Mouse (Mus musculus): ENCODE results near the gene I0C0044D17Rik. TPM values are rescaled to one million over a fixed set of nuclear protein-coding genes. Genes with fewer than 3 reads are reported as not detected.

The I0C0044D17Rik gene
- polyA plus RNA-seq, 1 experiment from 2014 or later: not detected

GRCm38 (mm10) chr4:98773785-98774184 lies 49.9 kb downstream of the I0C0044D17Rik start:
- 95% methylated on average over 5 of the region's 5 CpGs for WGBS
- H3K9ac ChIP-seq (ENCODE audit: low read length): no peak overlapping the region
- H3K27ac ChIP-seq (ENCODE audit: low read depth, low read length): no peak overlapping the region
- no peaks in the 10 kb centered on the region for H3K9me3 ChIP-seq (replicated peaks; ENCODE audit: control insufficient read depth, low read length)
- DNase-seq (ENCODE audit: low spot score) (no peak), ATAC-seq (no peak)
- no peak overlapping the region for H3K4me2 ChIP-seq (ENCODE audit: low read length)
- H3K4me3 ChIP-seq (ENCODE audit: low read depth, low read length): no peak overlapping the region
- 0 out of 2 replicates have a peak, but pooled peaks cover 2% of the 10 kb centered on the region for H3K4me1 ChIP-seq (ENCODE audit: control insufficient read depth, insufficient read depth, low read length)
- no peaks in the 10 kb centered on the region for H3K27me3 ChIP-seq (replicated peaks; ENCODE audit: control insufficient read depth, insufficient read depth, low read length)
- no peaks in the 10 kb centered on the region for H3K36me3 ChIP-seq (ENCODE audit: control insufficient read depth, insufficient read depth, low read length)

Other genes with a start within 250 kb of the I0C0044D17Rik start
- 0.14 TPM in 1 of 2 replicates, not detected in the other for gene L1td1, start 97.1 kb downstream of the I0C0044D17Rik start, polyA plus RNA-seq (2014; fragmentation: Nextera tagmentation; extraction: Ambion mirVana)
- 0.30 and 0.36 TPM in 2 replicates for gene Kank4, start 6.3 kb downstream of the I0C0044D17Rik start, polyA plus RNA-seq (2014; fragmentation: Nextera tagmentation; extraction: Ambion mirVana)
- gene Usp1, start 100.0 kb upstream of the I0C0044D17Rik start, polyA plus RNA-seq (2014; fragmentation: Nextera tagmentation; extraction: Ambion mirVana): 59.0 and 79.9 TPM in 2 replicates
- 0.36 and 0.73 TPM in 2 replicates for gene Angptl3, start 207.1 kb upstream of the I0C0044D17Rik start, polyA plus RNA-seq (2014; fragmentation: Nextera tagmentation; extraction: Ambion mirVana)